Mouse (Mus musculus): Measurements from ENCODE around the gene Gm12355.
A peak's percentile ranks its signal among the peaks of the same experiment; 100 is the strongest.

Gene Gm12355

DNA sequence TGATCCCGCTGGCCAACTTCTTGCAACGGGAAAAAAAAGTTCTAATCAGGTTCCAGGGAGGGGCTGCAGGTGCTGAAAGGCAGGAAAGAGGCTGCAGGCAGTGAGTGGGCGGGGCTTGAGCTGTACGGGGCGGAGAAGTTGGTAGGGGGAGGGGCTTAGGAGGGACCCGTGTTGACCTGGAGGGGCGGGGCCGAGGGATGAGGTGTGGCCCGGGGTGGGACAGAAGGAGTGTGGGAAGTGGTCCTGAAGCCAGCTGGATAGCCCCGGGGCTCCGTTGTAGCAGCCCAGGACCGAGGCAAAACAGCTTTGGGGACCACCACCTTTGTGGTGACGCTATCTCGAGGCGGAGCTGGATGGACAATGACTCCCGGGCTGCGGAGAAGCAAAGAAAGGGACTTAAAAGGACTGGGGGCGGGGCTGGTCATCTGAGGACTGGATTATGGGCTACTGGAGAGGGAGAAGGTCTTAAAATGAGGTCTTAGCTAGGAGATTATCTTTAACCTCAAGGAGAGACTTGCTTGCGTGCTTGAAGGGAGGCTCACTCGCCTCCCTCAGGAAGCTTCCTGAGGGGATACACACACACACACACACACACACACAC lies 23.3 kb downstream of the Gm12355 start:
- DNase-seq, result no peak

DNA sequence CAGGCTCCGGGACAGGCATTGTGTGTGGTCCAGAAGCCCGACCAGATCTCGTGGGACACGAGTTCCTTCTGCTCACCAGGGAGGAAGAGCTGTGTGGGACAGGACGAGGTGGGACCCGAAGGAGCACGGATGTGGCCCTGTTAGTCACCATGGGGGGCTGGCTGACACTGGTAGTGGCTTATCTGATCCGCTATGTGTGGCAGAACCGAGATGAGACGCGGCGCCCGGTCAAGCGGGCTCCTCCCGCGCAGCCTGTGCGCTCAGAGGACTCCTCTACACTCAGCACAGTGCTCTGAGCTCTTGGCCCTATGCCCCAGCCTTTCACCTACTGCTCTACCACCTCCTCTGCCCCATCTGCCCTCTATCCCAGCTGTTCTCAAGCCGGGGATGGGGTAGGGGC lies 26.2 kb downstream of the Gm12355 start:
- DNase-seq, result no peak

DNA sequence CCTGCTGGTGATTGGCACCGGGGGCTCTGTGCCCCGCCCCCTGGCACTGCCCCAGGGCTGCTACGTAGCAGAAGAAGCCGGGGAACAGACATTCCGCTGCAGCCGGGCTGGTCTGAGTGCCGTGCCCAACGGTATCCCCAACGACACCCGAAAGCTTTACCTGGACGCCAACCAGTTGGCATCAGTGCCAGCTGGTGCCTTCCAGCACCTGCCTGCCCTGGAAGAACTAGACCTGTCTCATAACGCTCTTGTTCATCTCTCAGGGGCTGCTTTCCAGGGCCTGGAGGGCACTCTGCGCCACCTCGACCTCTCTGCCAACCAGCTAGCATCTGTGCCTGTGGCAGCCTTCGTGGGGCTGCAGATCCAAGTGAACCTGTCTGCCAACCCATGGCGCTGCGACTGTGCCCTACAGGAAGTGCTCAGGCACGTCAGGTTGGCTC lies 26.6 kb downstream of the Gm12355 start:
- DNase-seq, result no peak

DNA sequence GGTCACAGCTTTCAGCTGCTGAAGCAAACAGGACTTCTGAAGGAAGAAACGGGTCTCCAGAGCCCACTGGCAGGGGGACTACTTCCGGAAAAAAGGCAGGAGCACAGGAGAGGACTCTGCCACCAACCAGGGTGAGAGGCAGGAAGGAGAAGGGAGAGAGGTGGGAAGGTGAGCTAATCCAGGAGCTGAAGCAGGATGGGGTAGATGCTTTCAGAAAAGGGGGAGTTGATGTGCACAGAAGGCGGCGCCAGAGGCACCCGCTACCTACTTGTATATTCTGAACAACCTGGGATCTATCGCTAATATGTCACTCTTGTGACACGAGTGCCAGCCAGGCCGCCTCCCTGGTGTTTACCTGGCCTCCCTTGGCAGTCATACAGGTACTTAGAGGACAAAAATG lies 27.5 kb downstream of the Gm12355 start, which contains the start of gene Lrrc3c:
Gene Lrrc3c (plus strand): TSS at position 301 of the 400 bp plus-strand sequence.
- no peak for DNase-seq

DNA sequence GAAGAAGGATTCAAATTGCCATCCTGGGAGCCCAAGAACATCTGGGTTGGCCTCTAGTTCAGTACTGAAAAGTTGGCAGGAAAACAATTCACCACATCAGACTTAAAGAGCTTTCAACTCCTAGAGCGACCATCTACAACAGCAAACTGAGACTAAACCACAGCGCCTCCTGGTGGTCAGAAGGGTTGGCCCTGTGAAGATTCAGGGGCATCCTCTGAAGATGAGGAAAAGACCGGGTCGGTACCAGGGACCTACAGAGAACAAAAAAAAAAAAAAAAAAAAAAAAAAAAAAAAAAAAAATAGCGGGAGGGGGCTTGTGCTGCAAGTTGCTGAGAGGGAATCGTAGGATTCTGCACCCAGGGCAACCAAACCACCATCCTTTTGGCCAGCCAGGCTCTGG lies 28.1 kb downstream of the Gm12355 start:
- peak; percentile 62 for DNase-seq

DNA sequence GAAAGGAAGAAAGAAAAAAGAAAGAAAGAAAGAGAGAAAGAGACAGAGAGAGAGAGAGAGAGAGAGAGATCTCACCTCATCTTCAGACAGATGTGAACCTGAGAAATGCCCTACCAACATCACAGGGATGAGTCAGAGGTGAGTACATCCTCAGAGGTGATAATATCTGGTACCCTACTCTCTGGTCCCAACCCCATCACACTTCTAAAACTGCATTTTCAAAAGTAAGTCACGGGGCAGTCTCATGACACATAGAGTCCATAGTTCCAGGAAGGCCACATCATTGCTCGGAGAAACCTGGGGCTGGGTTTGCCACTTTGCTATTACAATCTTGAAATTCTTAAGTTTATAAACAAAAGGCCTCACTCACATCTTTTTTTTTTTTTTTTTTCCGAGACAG lies 29.5 kb downstream of the Gm12355 start:
- no peak for DNase-seq

DNA sequence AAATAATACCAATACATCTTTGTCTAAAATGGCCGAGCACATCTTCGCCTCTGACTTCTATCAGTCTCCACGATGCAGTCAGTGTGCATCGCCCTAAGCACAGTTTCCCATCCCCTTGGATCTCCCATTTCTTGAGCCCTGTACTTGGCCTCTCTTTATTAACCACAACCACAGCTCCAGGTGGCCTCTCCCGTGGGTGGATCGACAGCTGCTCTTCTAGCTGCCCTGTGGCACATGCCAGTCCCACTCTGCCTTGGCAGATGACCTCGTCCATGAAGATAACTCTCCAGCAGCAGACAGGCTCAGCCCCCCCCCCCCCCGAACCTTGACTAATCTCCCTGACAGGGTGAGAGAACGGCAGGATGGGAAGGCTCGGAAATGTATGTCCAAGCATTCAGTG lies 30.0 kb downstream of the Gm12355 start:
- no peak for DNase-seq

DNA sequence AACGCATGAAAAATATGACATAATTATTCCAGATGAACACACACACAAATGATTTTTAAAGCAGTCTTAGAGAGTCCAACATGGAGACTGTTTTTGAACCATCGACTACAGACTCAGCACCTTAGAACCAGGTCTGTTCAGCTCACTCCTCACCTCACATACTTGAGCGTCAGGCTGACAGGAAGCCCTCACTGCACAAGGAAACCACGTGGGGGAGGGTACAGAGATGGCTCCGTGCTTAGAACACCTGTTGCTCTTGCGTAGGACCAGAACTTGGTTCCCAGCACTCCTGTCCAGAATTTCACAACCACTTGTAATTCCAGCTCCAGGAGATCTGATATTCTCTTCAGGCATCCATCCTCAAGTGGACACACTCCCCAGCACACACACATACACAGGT lies 30.4 kb downstream of the Gm12355 start:
- no peak for DNase-seq

DNA sequence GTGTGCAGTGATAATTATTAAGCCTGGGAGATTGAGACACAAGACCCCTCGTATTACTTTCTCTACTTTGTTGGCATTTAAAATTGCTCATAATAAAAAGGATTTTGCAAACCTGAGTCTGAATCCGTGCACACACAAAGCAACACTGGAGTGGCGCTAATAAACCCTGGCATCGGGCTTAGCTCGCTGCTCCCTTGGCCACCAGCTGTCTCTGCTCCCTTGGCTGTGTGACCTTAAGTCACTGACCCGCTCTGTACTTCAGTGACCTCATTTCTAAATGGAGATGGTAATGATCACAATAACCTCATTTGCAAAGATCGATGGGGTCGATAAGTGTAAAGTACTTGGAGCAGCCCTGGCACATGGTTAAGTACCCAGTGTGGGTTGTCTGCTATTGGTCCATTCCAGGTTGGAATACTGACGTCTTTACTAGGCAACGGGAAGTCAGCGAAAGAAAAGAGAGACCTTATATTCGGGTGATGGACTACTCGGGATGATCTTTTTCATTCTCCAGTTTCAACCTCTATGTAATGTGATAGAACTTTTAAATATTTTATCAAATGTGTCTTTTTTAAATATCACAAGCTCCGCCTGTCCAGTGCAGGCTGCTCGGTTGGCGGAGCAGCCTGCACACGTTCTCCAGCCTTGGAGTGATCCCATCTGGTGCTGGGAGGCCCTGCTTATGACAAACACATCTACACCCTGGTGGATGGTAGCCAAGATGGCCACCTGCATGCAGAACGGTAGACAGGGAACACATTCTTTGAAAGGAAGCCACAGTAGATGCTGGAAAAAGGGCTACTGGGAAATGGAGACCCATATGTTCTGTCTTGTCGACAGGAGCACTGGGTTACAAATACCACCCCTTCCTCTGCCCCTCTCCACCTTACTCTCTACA lies 34.7 kb downstream of the Gm12355 start:
- no peak for DNase-seq

DNA sequence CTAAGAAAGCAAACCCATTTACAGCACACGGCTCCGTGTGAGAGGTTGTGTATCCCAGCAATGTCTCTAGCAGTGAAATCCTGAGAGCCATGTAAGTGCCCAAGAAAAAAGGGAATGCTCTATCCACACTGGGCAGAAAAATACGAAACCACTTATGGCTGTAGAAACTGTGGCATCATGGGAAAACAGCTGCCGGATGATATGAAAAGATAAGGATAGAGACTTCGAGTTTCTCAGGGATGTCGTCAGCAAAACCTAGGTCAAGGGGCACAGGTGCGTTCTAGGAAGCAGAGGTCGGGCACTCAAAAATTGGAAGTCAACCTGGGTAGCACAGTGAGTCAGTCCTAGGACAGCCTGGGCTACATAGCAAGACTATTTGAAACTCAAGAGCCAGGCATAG lies 36.2 kb downstream of the Gm12355 start:
- no peak for DNase-seq

DNA sequence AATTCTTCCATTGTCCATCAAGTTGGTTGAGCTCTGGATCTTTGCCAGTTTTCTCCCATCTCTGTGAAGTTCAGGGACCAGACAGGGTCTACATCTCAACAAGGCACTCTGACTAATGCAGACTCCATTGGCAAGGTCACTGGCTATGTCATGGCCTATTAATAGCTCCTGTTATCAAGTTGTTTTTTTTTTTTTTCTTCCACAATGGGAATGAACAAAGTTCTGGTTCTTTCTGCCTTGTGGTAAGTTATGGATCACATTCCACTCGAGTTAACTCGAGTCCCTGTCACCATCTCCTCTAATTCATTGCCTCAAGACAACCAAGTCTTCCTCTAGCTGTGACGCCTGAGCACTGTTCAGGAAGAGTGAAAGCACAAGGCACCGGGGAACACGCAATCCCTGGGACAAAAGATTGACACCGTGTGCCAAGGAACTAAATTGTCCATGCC lies 36.6 kb downstream of the Gm12355 start:
- DNase-seq, result no peak

DNA sequence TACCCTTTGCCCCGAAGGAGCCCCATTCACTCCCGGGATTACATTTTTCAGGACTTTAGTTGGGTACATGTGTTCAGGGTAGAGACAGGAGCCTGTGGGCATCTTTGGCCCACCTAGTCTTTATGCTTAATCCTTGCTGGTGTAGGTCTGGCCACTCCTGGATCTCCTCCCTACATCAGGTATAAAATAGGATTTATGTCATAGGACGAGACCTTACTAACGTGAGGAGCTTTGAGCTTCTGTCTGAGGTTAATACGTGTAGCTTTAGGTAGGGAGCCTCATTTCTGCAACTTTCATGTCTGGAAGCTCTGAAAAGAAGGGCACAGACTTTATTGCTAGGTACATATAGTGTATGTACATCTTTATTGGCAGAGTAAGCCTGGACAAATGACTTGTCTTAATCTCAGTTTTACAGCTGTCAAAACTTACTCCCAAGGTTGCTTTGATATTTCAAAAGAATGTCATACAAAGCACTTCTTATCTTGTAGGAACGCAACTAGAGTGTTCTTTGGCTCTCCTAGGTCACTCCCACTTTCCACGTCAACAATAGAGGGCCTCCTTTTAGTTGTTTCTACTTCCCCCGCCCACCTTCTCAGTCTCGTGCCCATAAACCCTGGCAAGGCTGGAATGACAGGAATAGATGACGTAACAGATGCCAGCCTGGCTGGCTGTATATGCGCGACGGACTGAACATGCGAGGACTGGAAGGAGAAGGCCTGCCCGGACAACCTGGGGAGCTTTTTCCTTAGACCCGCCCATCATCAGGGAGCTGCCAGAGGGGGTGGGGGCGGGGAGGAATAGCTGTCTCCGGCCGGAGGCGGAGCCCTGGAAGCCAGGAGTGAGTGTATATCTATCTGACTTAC lies 37.5 kb downstream of the Gm12355 start:
- peak; percentile 84 for DNase-seq

DNA sequence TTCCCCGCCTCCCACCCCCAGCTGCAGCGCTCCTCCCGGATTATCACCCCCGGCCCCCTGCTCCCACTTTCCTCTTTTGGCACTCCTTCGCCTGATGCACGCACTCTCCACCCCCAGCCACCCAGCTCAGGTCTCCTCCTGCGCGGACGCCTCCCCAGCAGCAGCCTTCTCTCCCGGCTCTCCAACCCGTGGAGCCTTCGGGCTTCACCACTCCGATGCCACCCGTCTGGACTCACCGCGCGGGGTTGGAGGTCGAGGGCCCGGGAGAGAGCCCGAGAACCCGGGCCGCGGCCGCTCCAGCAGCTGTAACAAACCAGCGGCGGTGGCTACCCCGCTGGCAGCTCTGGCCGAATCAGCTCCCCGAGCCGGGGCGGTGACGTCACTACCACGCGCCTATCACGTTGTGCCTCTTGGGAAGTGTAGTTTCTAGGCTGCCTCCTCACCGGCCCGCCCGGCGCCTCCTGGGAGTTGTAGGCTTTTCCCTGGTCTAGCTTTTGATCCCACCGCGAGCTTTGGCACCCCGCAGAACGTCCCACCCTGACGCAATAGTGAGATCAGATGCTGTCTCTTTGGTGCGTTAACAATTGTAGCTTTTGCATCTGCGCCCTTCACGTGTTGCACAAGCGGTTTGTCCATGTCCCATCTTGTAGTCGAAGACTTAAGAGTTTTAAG lies 38.4 kb downstream of the Gm12355 start, which contains the start of gene Ormdl3:
Gene Ormdl3 (minus strand): TSS at position 477 of the 672 bp plus-strand sequence.
- DNase-seq, result peak; percentile 98

DNA sequence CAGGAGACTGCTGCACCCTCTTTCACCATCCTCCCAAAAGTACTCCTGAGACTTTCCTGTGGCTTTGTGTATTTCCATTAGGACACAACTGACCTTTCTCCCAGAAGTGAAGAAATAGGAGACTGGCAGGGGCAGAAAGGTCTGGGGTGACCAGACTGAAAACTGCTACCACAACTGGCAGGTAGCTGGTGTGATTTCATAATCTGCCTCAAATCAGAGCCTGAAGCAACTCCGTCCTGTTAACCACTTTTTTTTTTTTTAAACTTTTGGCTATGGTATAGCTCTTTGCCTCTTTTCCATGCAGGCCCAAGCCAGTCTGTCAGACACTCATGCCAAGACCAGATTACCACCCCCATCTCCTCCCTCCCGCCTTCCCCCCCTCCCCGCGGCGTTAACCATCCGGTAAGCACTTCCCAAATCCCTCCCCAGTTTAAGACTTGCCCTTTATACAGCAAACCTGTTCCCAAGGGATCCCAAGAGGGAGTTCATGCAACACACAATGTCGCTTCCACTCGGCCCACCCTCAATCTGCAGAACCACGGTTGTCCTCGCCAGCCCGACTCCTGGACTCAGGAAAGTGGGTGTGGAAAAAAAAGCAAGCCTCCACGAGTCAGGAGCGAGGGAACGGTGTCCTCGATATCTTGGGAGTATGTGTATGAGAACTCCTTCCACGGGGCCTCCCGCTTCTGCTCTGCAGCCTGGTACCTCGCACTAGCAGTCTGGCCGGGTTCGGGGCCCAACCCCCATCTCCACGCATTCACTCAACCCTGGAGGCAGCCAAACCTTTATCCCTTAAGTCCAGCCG lies 39.2 kb downstream of the Gm12355 start:
- no peak for DNase-seq

DNA sequence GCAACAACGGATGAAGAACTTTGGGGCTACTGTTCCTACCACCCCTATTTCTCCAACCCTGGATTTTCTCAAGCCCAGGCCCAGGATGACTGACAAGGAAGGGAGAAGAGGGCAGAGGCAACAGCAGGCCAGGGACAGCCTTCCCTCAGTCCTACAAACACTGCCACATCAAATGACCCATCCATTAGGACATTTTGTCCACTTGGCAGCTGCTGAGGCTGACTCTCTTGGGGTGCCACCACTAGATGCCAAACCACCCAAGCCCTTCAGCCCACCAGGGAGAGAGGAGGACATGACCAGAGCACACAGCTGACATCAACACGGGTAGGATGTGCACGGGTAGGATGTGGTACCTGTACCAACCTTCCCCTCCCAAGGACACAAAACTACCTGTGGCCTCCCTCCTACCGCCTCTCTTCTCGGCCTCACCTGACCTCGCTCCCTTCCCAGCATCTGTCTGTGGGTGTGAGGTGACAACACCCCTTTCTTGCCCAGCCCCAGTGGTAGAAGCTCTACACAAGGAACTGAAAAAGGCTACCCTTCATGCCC lies 40.8 kb downstream of the Gm12355 start:
- DNase-seq, result no peak

DNA sequence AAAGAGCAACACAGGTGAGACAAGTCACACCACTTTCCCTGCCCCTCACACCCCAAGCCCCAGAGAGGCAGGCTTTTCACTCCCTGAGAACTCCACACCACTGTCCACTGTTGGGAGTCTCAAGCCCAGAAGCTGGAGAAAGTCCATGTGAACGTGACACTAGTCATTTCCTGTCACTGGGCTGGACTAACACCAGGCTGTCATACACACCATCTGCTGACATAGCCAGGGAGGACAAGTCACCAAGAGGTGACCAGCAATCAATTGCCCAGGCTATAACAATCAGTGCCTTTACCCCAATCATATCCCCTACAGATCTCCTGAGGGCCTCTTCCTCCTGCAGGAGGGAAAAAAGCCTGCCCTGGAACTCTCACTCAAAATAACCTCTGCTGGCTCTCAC lies 41.3 kb downstream of the Gm12355 start:
- DNase-seq, result no peak

DNA sequence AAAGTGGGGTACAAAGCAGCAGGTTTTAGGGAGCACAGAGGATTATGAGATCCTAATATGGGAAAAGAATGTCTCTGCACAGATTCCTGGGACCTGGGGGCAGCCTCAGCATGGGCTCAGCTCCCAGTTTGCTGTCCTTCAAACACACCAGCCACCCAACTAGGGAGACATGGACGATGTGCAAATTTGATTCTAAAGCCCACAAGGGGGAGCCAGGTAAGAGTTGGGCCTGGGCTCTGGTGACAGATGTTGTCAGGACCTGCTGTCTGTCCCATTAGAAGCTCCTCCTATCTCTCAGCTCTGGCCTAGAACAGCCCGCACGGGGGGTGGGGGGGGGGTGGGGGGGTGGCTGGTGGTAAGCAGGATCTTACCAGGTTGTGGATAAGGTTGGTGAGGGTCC lies 41.9 kb downstream of the Gm12355 start:
- no peak for DNase-seq

DNA sequence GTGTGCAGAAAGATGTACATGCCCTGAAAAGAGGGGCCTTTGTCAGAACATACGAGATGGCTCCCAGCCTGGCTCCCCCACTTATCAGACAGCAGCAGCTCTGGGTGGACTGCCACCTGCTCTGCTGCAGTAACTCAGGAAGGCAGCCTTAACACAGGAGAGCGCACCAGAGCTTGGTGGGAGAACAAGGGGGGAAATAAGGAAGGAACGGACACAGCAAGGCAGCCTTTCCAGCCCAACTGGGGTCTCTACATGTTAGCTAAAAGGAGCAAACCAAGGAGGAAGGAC lies 42.3 kb downstream of the Gm12355 start:
- no peak for DNase-seq

DNA sequence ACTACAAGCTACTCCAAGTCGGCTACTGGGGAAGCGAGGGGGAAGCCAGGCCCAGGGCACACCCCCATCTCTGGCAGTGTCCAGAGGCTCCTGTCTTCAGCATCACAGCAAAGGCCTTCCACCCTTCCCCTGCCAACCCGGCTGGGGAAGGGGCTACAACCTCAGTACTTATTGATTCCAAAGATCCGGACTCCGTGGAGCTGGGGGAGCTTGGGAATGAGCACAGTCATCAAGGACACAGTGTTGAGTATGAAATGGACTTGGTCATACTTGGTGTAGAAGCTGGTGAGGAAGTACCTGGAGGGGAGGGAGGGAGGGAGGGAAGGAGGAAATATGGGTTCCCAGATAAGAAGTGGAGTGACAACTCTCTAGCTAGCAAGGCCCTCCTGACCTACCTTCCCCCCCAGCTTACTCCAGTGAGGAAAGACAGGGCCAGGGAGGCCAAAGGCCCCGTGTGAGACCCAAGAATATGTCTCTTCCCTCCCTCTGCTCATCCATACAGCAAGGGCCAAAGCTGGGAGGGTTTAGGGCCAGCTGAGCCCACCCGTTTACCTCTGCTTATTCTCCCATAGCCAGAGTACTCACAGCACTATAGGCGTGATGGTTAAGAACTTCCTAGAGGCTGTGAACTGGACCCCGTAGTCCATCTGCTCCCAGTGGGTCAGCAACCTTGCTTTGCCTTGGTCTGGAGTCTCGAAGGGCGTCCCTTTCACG lies 42.8 kb downstream of the Gm12355 start:
- DNase-seq, result no peak

DNA sequence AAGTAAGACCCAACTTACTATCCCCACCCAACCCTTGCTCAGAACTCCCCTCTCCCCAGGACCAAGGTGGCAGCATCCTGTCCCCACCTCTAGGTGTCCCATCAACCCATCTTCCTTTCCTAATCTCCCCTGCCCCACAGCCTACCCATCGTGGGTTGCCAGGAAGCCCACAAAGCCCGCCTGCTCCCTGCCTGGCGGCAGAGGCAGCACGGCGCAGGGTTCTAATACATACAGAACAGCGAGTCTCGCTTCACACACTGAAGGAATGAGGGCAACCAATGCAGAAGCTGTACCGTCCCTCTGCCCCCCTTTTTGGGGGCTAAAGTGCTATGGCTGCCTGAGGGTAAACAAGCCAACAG lies 43.5 kb downstream of the Gm12355 start:
- DNase-seq, result no peak

Data from kidney, adult 18-20 months (tissue).